Mouse (Mus musculus): ENCODE results near the gene Cnr2.

DNA sequence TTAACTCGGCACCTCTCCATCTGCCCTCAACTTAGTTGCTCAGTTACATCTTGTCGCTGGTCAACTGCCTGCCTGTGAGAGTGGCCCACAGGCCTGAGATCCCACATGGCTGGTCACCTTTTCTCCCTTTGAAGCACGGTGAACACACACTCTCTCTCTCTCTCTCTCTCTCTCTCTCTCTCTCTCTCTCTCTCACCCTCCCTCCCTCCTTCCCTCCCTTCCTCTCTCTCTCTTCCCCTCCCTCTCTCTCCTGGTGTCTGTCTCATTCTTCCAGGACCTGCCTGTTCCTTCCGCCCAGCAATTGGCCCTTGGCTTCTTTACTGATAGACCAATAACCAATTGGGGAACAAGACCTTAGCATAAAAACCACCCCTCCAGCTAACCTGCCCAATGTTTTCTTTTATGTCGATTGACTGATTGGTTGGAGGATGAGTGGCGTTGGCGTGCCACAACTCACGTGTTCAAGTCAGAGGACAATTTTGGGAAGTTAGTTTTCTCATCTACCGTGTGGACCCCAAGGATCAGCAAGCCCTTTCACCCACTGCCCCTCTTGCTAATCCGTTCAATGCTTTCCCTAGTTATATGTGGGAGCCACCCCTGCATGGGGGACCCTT is 31.1 kb downstream of the Cnr2 start:
- no peak for TF ChIP-seq CTCF (IDR thresholded peaks at IDR 0.05; ENCODE audit: low read depth, low read length)
- no peak for TF ChIP-seq POLR2A (IDR thresholded peaks at IDR 0.05; ENCODE audit: insufficient read depth, low read length)
